Comparison of ENCODE assay signal across 29 mouse cellular contexts in the genomic region with DNA sequence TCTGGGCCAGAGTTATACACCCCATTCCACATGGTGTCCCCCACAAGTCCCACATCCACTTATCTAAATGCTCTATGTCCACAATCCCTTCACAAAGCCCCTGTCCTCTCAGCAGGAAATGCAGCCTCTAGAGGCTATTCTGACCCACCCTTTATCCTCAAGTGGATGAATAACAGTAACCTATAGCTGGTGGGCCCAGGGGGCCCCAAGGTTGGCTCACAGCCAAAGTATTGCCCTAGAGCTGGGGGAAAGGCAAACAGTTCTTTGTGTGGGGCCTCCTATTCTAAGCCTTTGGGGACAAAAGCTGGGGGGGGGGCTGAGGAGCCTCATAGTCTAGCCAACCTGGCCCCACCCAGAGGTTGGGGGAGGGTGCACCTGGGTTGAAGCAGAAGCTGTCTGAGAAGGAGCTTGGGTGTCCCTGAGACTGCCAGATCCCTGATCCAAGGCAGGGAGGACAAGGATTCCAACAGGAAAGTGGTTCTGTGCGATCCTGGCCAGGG. TPM values are rescaled to one million over a fixed set of nuclear protein-coding genes. Genes with fewer than 3 reads are reported as not detected.
DNase-seq lines count a peak whose midpoint lies in the region; ATAC-seq and TF ChIP-seq lines count a peak whose summit lies in the region.
"Had no signal": no experiment of that assay in that cellular context is flagged by ENCODE, and none has a peak within 500 bp of the region (broad histone marks: within the 10 kb centered on the region; RNA-seq: fewer than 3 reads in every experiment).

No protein-coding gene starts in this region.

- H3K4me2 ChIP-seq in intestine, embryonic 15.5 days (replicated peaks): no peak overlapping the region
- H3K4me2 ChIP-seq in intestine, postnatal 0 days (replicated peaks; ENCODE audit: low read depth): no peak overlapping the region
- peak overlapping the region; percentile 70; the same call in 1 of the 2 replicates for H3K4me2 ChIP-seq in liver, embryonic 15.5 days
- H3K4me2 ChIP-seq: embryonic facial prominence, embryonic 15.5 days; forebrain, embryonic 12.5 days; heart, embryonic 15.5 days; lung, embryonic 15.5 days; midbrain, embryonic 11.5 days; neural tube, embryonic 13.5 days had no signal

- no peaks in the 10 kb centered on the region for H3K27me3 ChIP-seq in intestine, embryonic 15.5 days (replicated peaks)
- peaks cover 6% of the 10 kb centered on the region; the same call in 1 of the 2 replicates for H3K27me3 ChIP-seq in intestine, postnatal 0 days (replicated peaks; ENCODE audit: control insufficient read depth, insufficient read depth, low read length)
- peaks cover 21% of the 10 kb centered on the region for H3K27me3 ChIP-seq in liver, embryonic 15.5 days
- H3K27me3 ChIP-seq: embryonic facial prominence, embryonic 15.5 days; forebrain, embryonic 12.5 days; heart, embryonic 15.5 days; lung, embryonic 15.5 days; neural tube, embryonic 13.5 days had no signal

- 48% methylated on average over 1 of the region's 1 CpGs for WGBS in intestine, embryonic 15.5 days
- 67% methylated on average over 1 of the region's 1 CpGs for WGBS in intestine, postnatal 0 days
- WGBS in liver, embryonic 15.5 days (ENCODE audit: insufficient replicate concordance): 42% methylated on average over 1 of the region's 1 CpGs

- H3K27ac ChIP-seq in intestine, embryonic 15.5 days: no peak overlapping the region
- no peak overlapping the region for H3K27ac ChIP-seq in intestine, postnatal 0 days (ENCODE audit: low read depth, low read length)
- H3K27ac ChIP-seq in liver, embryonic 15.5 days (replicated peaks): peak overlapping the region; percentile 91
- H3K27ac ChIP-seq: embryonic facial prominence, embryonic 15.5 days; forebrain, embryonic 12.5 days; heart, embryonic 15.5 days; left cerebral cortex, adult 2 months; limb, embryonic 10.5 days; lung, embryonic 15.5 days; macrophage; neural tube, embryonic 13.5 days had no signal

- no peak overlapping the region for H3K9ac ChIP-seq in intestine, embryonic 15.5 days
- no peak overlapping the region for H3K9ac ChIP-seq in intestine, postnatal 0 days (ENCODE audit: low read depth, low read length)
- H3K9ac ChIP-seq in liver, embryonic 15.5 days: peak overlapping the region; percentile 59; the same call in 1 of the 2 replicates
- H3K9ac ChIP-seq: embryonic facial prominence, embryonic 15.5 days; forebrain, embryonic 12.5 days; heart, embryonic 15.5 days; lung, embryonic 15.5 days; neural tube, embryonic 13.5 days had no signal

- no peak overlapping the region for H3K4me3 ChIP-seq in intestine, embryonic 15.5 days (replicated peaks)
- H3K4me3 ChIP-seq in intestine, postnatal 0 days (ENCODE audit: low read depth, low read length): no peak overlapping the region
- no peak overlapping the region for H3K4me3 ChIP-seq in liver, embryonic 15.5 days (replicated peaks)
- H3K4me3 ChIP-seq: embryonic facial prominence, embryonic 15.5 days; forebrain, embryonic 12.5 days; heart, embryonic 15.5 days; left cerebral cortex, adult 2 months; limb, embryonic 10.5 days; lung, embryonic 15.5 days; neural tube, embryonic 13.5 days had no signal

- no peaks in the 10 kb centered on the region for H3K9me3 ChIP-seq in intestine, embryonic 15.5 days
- H3K9me3 ChIP-seq in intestine, postnatal 0 days (ENCODE audit: control insufficient read depth): no peaks in the 10 kb centered on the region
- H3K9me3 ChIP-seq in liver, embryonic 15.5 days (replicated peaks): no peaks in the 10 kb centered on the region
- H3K9me3 ChIP-seq: embryonic facial prominence, embryonic 15.5 days; forebrain, embryonic 12.5 days; heart, embryonic 15.5 days; limb, embryonic 10.5 days; lung, embryonic 15.5 days; neural tube, embryonic 13.5 days had no signal

- H3K36me3 ChIP-seq in intestine, embryonic 15.5 days: no peaks in the 10 kb centered on the region
- no peaks in the 10 kb centered on the region for H3K36me3 ChIP-seq in intestine, postnatal 0 days (ENCODE audit: control insufficient read depth, insufficient read depth)
- no peaks in the 10 kb centered on the region for H3K36me3 ChIP-seq in liver, embryonic 15.5 days (replicated peaks)
- H3K36me3 ChIP-seq: embryonic facial prominence, embryonic 15.5 days; forebrain, embryonic 12.5 days; heart, embryonic 15.5 days; limb, embryonic 10.5 days; lung, embryonic 15.5 days; neural tube, embryonic 13.5 days had no signal

- 0 out of 2 replicates have a peak, but pooled peaks have one; percentile 32 for ATAC-seq in intestine, embryonic 15.5 days
- no peak for ATAC-seq in intestine, postnatal 0 days
- ATAC-seq in liver, embryonic 15.5 days (ENCODE audit: insufficient read depth): no peak

- no peak for TF ChIP-seq CTCF in intestine, postnatal 0 days (IDR thresholded peaks at IDR 0.05; ENCODE audit: low read depth)

- DNase-seq in retina, postnatal 1 day: peak; percentile 34
- no peak for DNase-seq in retina, embryonic 14.5 days (ENCODE audit: low spot score)
- DNase-seq in spleen, postnatal 36 days (ENCODE audit: low spot score in 2 of 2): no peak
- DNase-seq in kidney, postnatal 10 days: no peak
- no peak for DNase-seq in frontal cortex, postnatal 25 days (ENCODE audit: low spot score in 2 of 2)
- DNase-seq: adrenal gland, adult 2 months; B cell, adult 2 months; cerebellum, adult 11 months; cerebellum, postnatal 10 days; gastrocnemius, postnatal 36 days; heart, postnatal 4 days; kidney, adult 9 months; kidney, postnatal 36 days; layer of hippocampus, adult 9-11 months; right cerebral cortex, postnatal 14 days; spleen, adult 18-20 months; thymus, postnatal 25 days had no signal

- H3K4me1 ChIP-seq in intestine, embryonic 15.5 days (replicated peaks): peaks cover 14% of the 10 kb centered on the region
- peaks cover 9% of the 10 kb centered on the region; the same call in 1 of the 2 replicates for H3K4me1 ChIP-seq in intestine, postnatal 0 days (replicated peaks; ENCODE audit: control insufficient read depth, insufficient read depth, low read length)
- H3K4me1 ChIP-seq in liver, embryonic 15.5 days (replicated peaks): peaks cover 78% of the 10 kb centered on the region

RNA-seq across cellular contexts. Expression of a gene that starts 16.7 kb away (rescaled TPM):
- polyA plus RNA-seq in intestine, embryonic 15.5 days (2015; fragmentation: Nextera tagmentation; extraction: Ambion mirVana): 0.03 TPM in 1 of 2 replicates, not detected in the other
- 0.05 TPM in 1 of 2 replicates, not detected in the other for polyA plus RNA-seq in intestine, postnatal 0 days (2015; fragmentation: Nextera tagmentation; extraction: Ambion mirVana)
- polyA plus RNA-seq in liver, embryonic 15.5 days (2015; fragmentation: Nextera tagmentation; extraction: Ambion mirVana): not detected in 2 replicates
- polyA plus RNA-seq: adrenal gland, adult 2 months; forebrain, embryonic 12.5 days; limb, embryonic 10.5 days; macrophage; midbrain, embryonic 11.5 days; neural tube, embryonic 13.5 days had no signal
